Mouse (Mus musculus): Measurements from ENCODE around the gene Sfxn3.

Sfxn3 gene

GRCm38 (mm10) chr19:45075323-45076035 is 28.2 kb downstream of the Sfxn3 start:
- no peak for DNase-seq (ENCODE audit: low read depth, low spot score)

- DNase-seq (ENCODE audit: low read depth, low spot score): no peak
Observed at GRCm38 (mm10) chr19:45076036-45076575, 28.8 kb downstream of the Sfxn3 start.

- no peak for DNase-seq (ENCODE audit: low read depth, low spot score)
Observed at GRCm38 (mm10) chr19:45076586-45077510, 29.5 kb downstream of the Sfxn3 start.

GRCm38 (mm10) chr19:45077742-45078645 is 30.7 kb downstream of the Sfxn3 start:
- DNase-seq (ENCODE audit: low read depth, low spot score): no peak

- no peak for DNase-seq (ENCODE audit: low read depth, low spot score)
Observed at GRCm38 (mm10) chr19:45078971-45079764, 31.9 kb downstream of the Sfxn3 start.

- DNase-seq (ENCODE audit: low read depth, low spot score): no peak
Observed at GRCm38 (mm10) chr19:45079769-45080515, 32.6 kb downstream of the Sfxn3 start.

- DNase-seq (ENCODE audit: low read depth, low spot score): no peak
Observed at GRCm38 (mm10) chr19:45080711-45081110, 33.4 kb downstream of the Sfxn3 start.

GRCm38 (mm10) chr19:45081279-45081678 is 34.0 kb downstream of the Sfxn3 start:
- DNase-seq (ENCODE audit: low read depth, low spot score): peak; percentile 77

- DNase-seq (ENCODE audit: low read depth, low spot score): peak; percentile 77
Observed at GRCm38 (mm10) chr19:45081841-45082550, 34.7 kb downstream of the Sfxn3 start.

GRCm38 (mm10) chr19:45097868-45098267 is 50.6 kb downstream of the Sfxn3 start:
- DNase-seq (ENCODE audit: low read depth, low spot score): peak; percentile 81

- DNase-seq (ENCODE audit: low read depth, low spot score): no peak
Observed at GRCm38 (mm10) chr19:45100486-45101270, 53.4 kb downstream of the Sfxn3 start.

GRCm38 (mm10) chr19:45105591-45105990 is 58.3 kb downstream of the Sfxn3 start:
- no peak for DNase-seq (ENCODE audit: low read depth, low spot score)

Data from mesoderm, embryonic 11.5 days (tissue).